Mouse (Mus musculus): Measurements from ENCODE around the gene Lce3f.

The Lce3f gene

DNA sequence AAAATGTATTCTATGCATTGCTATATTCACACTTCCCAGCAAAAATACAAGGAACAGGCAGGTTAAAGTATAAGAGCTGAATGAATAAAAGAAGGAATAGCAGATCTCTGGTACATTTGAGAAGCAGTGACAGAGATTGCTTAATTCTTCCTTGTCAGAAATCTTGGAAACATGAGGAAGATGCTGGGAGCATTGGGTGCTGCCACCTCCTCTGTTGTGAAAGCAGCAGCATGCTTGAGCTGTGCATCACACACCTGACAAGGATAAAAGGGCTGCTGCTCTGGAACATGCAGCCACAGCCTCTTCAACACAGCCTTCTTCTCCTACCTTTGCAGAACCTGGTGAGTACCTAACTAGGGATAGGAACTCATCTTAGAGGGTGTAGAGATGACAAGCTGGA, at the start of gene Lce3f:
Lce3f (plus strand) TSS at position 301 of the 400 bp plus-strand sequence.
- DNase-seq (ENCODE audit: low spot score): no peak

DNA sequence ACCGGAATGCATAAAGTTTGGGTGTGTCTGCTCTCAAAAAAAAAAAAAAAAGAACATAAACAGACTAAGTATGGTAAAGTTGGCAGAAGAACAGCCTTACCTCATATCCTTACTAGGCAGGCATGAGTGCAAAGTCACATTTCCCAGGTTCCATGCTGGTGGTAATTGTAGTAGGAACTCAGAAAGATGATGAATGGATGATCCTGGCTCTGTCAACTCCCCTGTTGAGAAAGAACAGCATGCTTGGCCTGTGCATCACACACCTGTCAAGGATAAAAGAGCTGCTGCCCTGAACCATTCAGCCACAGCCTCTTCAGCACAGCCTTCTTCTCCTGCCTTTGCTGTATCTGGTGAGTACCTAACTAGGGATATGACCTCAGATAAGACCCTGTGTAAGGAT, 47.8 kb upstream of the Lce3f start, which contains the start of gene Lce3c:
Lce3c (plus strand) TSS at position 301 of the 400 bp plus-strand sequence.
- DNase-seq (ENCODE audit: low spot score): no peak

DNA sequence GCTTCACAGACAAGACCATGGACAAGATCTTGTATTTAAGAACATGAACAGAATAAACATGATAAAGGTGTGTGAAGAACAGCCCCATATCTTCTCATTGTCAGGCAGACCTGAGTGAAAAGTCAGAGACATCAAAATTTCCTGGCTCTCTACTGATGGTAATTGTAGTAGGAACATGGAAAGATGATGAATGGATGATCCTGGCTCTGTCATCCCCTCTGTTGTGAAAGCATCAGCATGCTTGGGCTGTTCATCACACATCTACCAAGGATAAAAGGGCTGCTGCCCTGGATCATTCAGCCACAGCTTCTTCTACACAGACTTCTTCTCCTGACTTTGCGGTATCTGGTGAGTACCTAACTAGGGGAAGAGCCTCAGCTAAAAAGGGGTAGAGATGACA, 34.9 kb upstream of the Lce3f start, which contains the start of gene Lce3d:
Lce3d (plus strand) TSS at position 301 of the 400 bp plus-strand sequence.
- DNase-seq (ENCODE audit: low spot score): no peak

DNA sequence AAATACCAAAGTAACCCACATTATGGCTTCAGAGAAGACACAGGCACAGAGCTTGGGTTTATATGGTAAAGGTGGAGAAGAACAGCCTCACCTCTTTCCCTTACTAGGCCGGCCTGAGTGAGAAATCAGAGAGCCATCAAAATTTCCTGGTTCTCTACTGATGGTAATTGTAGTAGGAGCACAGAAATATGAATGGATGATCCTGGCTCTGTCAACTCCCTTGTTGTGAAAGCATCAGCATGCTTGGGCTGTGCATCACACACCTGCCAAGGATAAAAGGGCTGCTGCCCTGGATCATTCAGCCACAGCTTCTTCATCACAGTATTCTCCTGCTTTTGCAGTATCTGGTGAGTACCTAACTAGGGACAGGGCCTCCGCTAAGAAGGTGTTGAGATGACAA, 25.3 kb upstream of the Lce3f start, which contains the start of gene Lce3e:
Lce3e (plus strand) TSS at position 301 of the 400 bp plus-strand sequence.
- no peak for DNase-seq (ENCODE audit: low spot score)

DNA sequence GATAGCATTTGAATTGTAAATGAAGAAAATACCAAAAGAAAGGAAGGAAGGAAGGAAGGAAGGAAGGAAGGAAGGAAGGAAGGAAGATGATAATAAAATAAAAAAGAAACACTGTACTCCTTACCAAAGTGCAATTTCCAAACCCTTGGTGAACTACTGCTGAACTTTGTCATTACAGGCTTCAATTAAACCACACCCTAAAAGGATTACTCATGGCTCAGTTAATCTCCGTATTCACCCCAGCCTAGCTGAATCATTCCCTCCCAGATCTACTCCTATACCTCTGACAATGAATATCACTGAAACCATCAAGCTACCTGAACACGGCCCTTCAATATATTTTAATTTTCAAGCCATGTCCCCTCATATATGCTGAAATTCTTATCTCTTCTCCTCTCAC, 13.5 kb upstream of the Lce3f start:
- DNase-seq (ENCODE audit: low spot score): no peak

DNA sequence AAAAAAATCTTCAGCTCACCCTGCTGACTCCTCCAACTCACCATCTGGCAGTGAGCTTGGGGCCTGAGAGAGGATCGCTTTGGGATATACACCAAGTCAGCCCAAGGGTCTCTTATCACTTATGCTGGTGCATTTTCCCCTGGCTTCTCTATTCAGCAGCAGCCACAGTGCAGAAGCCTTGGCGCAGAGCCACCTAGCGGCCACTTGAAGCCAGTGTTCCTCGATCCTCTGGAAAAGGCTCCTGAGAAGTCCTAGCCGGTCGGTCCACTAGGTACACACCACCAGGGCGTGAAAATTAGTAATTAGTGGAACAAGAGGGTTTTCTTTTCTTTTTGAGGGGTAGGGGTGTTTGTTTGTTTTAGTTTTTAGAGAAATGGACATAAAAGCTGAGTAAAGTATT, 6.7 kb downstream of the Lce3f start:
- peak; percentile 90 for DNase-seq (ENCODE audit: low spot score)

DNA sequence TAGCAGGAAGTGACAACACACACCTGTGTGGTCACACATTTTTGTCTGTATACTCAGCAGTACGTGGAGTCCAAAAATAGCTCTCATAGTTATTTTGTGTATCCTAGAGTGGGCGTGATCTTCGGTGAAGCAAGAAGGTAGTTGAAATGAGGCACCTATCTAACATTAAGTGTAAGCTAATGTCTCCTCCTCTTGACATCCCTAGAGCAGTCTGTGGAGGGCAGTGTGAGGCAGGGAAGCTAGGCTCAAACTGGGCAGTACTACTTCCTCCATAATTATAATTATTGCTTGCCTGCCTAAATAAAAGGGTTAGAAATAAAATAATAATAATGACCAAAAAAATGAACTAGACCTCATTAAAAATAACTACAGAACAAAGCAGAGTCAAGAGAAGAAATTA, 8.6 kb downstream of the Lce3f start:
- no peak for DNase-seq (ENCODE audit: low spot score)

DNA sequence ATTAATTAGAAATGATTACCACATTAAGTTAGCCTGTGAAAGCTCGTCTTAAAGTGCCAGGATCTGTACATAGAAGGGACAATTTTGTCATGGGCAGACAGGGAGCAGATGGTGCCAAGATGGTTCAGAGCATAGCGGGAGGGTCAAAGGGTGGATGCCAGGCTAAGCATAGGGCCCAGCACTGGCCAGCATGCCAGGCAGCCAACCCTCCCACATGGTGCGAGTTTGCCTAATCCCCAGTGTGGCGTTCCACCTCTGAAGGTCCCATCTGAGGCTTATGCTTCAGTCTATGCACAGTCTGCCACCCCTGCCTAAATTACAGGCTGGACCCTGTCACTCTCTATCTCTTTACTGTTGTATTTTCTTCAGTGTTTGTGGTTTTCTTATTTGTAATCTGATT, 10.8 kb downstream of the Lce3f start:
- DNase-seq (ENCODE audit: low spot score): no peak

DNA sequence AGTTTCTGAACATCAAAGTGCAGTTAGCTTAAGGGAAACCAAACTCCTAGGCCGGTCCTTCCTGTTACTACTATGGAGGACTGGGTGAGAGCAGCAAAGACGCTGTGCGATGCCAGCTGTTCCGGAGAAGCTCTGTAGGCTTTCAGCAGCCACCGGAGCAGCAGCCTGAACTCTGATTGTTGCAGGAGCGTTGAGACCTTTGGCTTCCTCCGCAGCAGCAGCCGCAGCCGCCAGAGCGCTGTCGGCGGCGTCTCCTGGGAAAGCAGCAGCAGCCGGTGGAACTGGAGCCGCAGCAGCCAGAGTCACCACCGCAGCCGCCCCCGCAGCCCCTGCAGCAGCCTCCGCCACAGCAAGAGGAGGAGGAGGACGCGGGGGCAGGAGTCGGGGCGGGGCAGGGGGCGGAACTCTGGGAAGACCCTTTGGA, 22.4 kb downstream of the Lce3f start:
- DNase-seq (ENCODE audit: low spot score): peak; percentile 78

DNA sequence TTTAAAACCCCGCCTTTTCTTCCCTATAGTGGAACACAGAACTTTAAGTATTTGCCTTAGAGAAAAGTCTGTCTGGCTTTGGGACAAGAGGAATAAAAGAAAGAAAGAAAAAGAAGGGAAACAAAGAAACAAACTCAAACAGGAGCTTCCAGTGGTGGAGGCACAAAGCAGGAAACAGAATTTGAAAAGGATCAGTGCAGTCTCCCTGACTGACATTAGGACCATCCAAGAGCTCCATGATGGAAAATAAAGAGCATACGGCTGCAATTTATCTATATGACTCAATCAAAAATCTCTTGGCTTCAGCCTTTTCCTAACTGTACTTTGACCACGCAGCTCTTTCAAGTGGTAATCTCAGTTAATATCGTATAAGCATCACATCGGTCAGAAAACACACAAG, 22.8 kb downstream of the Lce3f start:
- DNase-seq (ENCODE audit: low spot score): no peak

DNA sequence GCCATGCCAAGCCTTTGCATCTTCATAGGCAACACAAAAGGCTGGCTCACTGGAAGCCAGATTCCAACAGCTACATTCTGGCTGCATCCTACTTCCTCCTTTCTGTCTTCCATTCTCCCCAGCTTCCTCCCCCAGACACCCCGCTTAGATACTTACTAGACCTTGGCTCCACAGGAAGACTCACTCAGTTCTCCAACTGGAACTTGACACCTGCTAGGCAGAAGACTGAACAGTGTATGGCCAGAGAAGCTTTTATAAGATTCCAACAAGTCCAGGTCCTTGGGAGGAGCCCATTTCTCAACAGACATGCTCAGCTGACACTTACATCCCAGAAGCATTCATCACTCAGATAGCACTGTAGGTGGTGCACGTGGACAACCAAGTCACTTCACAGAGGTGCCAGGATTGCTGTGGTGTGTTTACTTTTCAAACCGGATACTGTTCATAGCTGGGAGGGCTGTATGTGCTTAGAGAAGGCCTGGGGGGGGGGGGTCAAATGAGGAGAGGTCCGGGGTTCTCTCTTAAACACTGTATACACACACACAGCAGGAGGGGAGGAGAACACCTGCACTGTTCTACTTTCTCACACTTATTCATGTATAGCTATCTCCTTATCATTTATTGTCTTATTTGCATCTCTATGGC, 23.6 kb downstream of the Lce3f start, which contains the start of gene Crct1:
Crct1 (minus strand) TSS at position 228 of the 645 bp plus-strand sequence.
- DNase-seq (ENCODE audit: low spot score): peak; percentile 2

DNA sequence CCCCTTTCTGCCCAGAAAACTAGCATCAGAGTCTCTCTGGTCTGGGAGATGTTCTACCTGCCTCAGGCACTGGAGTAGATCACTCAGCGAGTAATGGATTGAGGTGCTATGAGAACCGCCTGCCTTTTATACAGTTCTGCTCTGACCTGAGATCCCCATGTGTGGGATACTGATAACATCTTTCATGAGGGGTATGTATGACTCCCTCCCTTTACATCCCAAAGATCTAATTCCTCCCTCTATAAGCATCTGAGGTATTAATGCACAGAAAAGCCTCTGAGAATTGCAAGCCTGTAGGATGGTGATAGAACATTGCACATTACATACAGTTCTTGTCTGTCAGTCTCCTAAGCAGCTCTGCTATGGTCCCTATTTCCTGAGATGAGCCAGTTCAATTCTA, 26.9 kb downstream of the Lce3f start, which contains the start of gene Lce1m:
Lce1m (minus strand) TSS at position 101 of the 400 bp plus-strand sequence.
- no peak for DNase-seq (ENCODE audit: low spot score)

DNA sequence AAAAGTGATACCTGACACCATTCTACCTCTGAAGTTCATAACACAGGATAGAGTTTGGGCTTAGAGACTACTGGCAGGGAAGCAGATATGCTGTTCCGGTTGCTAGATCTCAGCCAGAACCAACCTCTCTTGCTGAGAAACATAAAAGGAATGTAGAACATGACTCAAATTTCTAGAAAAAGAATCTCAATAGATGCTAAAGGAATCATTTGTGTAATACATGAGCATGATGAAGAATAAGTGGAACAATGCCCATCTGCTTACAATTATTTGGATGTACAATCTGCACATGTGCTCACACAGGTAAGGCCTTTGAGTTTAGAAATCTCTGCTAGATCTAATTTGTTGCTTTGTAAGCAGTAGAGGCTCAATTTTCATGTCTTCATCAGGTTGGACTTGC, 29.1 kb downstream of the Lce3f start:
- no peak for DNase-seq (ENCODE audit: low spot score)

DNA sequence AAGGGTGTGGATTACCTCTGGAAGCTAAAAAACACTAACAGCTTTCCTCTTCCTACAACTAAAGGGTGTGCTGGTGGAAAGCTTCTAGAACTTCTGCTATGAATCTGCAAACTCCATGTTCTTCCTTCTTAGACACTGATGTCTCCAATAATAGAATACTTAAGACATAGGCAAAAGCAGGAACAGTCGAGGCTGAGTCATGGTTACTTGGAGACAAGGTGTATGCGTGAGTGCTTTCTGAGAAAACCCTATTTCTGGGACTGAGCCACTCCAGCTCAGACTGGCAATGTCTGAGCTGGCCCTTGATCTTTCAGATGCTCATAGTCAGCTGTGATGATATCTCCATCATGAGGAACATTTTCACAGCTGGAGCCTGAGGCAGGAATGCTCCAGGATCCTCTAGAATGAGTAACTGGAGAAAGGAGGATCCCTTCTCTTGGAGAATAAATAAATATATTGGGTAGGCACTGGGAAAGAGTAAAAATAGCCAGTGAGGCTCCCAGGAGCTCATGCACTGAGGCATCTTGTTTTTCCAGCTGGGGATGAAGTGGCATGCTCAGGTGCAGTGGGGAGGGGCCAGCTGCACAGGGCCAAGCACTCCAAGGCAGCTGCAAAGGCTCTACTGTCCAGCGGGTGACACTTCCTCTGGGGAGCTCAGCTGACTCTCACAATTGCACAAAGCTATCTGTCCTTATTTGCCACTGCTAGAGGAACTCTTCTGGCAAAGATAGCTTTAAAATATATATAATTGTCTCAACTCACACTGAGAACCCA, 31.6 kb downstream of the Lce3f start:
- no peak for DNase-seq (ENCODE audit: low spot score)

DNA sequence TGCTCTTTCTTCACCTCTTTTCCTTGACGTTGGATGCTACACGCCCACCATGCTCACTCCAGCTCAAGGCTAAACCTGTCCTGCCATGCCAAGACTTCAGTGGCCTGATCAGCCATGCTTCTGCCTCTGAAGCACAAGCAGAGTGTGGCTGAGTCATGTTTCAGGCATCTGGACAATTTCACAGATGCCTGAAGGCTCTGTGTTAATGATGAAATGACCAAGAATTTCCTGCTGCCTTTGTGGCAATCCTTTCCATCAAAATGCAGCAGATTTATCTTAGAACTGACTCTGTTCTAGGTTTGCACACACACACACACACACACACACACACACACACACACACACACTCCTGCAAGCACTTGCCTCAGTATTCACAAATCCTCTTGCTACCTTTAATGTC, 33.5 kb downstream of the Lce3f start:
- no peak for DNase-seq (ENCODE audit: low spot score)

DNA sequence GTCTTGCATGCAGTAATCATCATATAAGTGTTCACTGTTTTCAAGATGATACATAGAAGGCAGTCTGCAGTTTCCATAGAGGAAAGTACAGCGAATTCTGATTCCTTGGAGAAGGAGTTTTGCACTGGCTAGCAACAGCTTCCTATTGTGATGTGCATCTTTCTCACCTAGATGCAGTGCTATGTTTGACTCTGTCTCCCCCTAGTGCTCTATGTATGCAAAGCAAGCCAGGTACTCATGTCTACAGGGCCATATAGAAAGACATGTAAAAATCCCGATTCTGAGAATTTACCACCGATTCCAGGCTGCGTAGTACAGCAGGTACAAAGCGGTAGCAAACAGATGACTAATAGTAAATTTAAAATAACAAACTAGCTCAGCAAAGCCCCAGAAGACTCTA, 39.4 kb downstream of the Lce3f start:
- DNase-seq (ENCODE audit: low spot score): peak; percentile 86
